Mouse (Mus musculus): ENCODE results near the gene Muc5b. TPM values are rescaled to one million over a fixed set of nuclear protein-coding genes. Genes with fewer than 3 reads are reported as not detected.
"Not testable (repeated sequence)": the region's sequence is repeated elsewhere in the genome, so short reads cannot be mapped to it uniquely, and the experiment has no call there.

The Muc5b gene
- not detected for total RNA-seq (2022)

DNA sequence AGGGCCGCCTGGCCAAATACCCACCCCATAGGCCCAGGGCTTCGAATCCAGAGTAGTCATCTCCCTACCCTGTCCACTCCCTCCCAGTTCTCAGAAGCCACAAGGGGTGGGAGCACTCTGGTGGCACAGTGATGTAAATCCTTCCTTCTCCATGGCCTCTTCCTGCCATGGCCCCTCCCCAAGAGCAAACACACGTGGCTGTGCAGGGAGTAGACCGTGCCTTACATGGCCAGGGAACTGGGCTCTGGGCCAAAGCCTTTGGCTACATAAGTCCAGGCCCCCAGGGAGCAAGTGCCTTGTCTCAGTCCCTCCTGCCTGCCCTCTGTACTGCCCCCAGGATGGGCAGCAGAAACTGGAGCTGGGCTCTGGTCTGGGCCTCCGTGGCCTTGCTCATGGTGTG lies at the start of gene Muc5b:
Muc5b (plus strand) TSS at position 292 of the 400 bp plus-strand sequence.
- DNase-seq (ENCODE audit: low spot score in 2 of 2), result no peak

DNA sequence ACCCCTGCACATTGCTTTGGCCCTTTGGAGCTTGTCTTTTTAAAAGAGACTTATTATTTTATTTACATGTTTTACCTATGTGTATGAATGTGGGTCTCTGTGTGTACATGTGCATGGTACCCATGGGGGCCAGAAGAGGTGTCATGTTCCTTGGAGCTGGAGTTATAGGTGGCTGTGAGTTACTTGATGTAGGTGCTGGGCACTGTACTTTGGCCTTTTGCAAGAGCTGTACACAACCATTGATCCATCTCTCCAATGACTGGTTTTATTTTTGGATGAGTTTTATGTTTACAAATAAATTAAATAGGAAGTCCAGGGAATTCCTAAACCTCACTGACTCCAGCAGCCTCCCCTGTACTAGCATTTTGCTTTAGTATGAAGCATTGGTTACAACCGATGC lies 44.6 kb upstream of the Muc5b start:
- DNase-seq (ENCODE audit: low spot score in 2 of 2), result no peak

DNA sequence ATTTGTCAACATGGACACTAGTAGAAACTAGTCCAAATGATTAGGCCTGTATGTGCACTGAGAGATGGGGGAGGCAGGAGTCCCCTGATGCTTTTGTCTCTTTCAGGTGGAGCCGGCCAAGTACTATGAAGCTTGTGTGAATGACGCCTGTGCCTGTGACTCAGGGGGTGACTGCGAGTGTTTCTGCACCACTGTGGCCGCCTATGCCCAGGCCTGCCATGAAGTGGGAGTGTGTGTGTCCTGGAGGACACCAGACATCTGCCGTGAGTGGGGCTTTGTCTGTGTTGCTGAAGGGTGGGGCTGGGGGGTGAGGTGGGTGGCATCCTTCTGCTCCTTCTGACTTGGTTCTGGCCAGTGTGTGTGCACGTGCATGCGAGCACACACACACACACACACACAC lies 35.7 kb upstream of the Muc5b start:
- DNase-seq (ENCODE audit: low spot score in 2 of 2), result no peak

DNA sequence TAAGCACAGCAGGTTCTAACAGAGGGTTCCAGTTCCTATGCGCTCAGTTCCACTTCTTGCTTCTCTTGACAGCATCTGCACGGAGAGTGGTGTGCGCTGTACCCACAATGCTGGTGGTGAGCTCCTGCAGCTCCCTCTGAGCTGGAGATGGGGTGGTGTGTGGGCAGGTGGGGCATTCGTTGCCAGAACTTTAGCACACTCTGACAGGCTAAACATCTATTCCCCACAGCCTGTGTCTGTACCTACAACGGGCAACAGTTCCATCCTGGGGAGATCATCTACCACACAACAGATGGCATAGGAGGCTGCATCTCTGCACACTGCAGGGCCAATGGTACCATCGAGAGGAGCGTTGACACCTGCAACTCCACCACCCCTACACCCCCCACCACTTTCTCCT lies 33.5 kb upstream of the Muc5b start:
- DNase-seq (ENCODE audit: low spot score in 2 of 2), result no peak

DNA sequence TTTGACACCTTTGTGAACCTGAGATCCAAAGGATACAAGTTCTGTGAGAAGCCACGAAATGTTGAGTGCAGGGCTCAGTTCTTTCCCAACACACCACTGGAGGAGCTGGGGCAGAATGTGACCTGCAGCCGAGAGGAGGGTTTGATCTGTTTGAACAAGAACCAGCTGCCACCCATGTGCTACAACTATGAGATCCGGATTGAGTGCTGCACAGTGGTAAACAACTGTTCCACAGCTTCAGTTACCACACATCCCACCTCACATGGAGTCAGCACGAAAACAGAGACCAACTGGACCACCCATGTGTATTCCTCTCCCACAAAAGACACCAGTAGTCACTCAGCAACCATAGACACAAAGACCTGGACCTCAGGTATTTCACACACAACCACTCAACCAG lies 31.0 kb upstream of the Muc5b start:
- DNase-seq (ENCODE audit: low spot score in 2 of 2), result not testable (repeated sequence)

DNA sequence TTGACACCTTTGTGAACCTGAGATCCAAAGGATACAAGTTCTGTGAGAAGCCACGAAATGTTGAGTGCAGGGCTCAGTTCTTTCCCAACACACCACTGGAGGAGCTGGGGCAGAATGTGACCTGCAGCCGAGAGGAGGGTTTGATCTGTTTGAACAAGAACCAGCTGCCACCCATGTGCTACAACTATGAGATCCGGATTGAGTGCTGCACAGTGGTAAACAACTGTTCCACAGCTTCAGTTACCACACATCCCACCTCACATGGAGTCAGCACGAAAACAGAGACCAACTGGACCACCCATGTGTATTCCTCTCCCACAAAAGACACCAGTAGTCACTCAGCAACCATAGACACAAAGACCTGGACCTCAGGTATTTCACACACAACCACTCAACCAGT lies 28.9 kb upstream of the Muc5b start:
- not testable (repeated sequence) for DNase-seq (ENCODE audit: low spot score in 2 of 2)

DNA sequence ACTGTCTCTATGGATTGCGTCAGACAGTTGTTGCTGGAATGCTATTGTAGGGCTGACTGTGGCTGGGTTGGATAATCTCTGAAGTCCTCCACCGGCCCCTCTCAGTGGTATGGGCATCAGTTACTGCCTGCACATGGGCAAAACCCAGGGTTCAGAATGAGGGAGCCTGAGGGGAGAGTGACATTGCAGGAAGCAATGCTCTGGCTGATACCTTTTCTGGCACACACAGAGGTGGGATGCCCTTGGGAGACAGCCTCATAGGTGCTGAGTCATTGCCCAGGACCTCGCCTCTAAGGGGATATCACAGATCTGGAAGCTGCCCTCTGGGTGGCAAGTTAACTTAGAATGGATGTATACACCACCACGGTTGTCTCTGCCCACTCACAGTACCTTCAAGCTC lies 25.5 kb upstream of the Muc5b start:
- DNase-seq (ENCODE audit: low spot score in 2 of 2), result no peak

DNA sequence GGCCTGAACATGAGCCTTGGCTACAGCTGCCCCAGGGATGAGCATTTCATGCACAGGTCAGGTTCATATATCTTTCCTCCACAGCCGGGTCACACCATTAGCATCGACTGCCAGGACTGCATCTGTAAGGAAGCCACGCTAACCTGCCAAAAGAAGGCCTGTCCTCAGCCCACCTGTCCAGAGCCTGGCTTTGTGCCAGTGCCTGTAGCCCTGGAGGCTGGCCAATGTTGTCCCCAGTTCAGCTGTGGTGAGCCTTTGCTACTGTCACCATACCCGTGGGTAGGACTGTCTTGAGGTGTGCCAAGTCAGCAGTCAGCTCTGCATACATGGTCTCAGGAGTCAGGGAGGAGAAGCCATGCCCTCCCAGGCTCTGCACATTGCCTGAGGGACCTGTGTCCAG lies 23.5 kb upstream of the Muc5b start:
- no peak for DNase-seq (ENCODE audit: low spot score in 2 of 2)

DNA sequence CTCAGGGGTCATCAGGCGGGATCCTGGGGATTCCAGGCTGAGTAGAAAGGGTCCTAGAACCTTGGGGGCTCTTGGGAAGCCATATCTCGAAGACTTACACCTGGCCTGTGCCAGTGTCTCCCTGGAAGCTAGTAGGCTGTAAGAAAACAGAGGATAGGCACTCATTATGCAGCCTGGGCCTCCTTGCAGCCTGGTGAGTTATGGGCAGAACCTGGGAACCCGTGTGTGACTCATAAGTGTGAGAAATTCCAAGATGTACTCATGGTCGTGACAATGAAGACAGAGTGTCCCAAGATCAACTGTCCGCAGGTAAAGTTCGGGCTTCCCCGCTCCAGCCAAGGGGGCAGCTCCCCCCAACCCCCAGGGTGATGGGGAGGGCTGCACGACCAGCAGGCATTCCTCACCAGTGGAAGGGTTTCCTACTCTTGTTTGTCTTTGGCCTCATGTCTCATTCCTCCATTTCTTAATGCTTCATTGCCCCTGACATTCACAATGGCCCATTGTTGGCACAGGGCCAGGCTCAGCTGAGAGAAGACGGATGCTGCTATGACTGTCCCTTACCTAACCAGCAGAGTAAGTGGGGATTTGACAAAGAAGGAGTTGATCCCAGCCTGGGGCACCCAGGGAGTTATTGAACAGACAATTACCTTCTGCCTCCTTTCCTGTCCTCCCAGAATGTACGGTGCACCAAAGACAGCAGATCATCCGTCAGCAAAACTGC lies 21.4 kb upstream of the Muc5b start:
- DNase-seq (ENCODE audit: low spot score in 2 of 2), result no peak

DNA sequence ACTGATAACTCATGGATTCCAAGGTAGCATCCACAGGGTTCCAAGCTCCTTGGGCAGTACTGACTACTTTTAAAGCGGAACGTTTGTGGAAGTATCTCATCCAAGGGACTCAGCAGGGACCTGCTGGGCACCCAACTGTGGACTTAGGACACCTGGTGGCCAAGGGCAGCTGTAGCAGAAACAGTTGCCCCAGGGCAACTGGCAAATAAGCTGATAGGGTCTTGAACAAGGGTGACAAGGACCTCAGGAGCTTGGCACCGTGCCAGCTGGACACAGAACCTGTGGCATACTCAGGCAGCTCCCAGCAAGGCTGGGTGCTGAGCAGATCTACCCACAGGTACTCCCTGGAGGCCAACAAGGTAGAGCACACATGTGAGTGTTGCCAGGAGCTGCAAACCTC lies 20.6 kb upstream of the Muc5b start:
- DNase-seq (ENCODE audit: low spot score in 2 of 2), result no peak

DNA sequence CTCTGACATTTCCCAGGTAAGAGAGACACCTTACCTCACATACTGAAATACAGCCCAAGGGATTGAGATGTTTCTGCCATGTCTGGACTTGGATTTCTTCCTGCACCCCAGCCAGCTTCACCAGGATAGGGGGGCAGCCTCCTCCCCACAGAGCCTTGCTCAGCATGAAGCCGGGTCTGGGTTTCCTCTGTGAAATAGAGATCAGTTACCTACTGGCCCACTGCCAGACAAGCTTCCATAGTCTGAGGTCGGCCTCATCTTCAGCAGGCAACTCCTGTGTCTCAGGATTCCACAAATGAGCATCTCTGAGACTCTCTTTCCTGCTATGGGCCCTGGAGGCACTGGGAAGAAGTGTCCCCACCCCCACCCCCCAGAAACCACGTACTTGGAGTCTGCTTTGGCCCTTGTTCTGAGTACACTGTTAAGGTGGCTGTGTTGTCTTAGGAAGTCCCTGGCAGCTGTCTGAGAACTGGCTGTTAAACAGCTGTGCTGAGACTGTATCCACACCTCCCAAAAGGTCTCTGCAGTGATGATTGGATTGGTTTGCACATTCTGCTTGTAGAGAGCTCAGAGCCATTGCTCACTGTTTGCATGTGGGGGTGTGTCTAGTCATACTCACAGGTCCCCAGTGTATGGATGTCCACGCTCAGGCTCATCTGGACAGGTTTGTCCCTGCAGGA lies 16.1 kb upstream of the Muc5b start:
- no peak for DNase-seq (ENCODE audit: low spot score in 2 of 2)

DNA sequence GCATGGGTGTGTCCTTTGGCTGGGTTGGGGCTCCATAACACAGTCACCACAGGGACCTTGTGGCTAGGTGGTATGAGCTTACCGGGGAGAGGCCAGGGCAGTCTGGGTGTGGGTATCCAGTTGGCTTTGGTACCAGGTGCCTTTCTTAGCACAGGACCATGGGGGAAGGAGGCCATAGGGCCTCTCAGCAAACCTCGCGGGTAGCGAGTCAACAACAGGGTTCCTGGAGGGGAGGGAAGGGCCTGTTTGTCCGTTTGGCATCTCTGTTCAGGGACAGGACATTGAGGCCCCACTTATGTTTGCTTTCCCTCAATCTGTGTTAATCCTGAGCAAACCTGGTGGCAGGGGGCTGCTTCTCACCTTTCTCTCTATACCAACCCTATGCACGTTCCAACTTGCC lies 15.2 kb upstream of the Muc5b start:
- DNase-seq (ENCODE audit: low spot score in 2 of 2), result no peak

DNA sequence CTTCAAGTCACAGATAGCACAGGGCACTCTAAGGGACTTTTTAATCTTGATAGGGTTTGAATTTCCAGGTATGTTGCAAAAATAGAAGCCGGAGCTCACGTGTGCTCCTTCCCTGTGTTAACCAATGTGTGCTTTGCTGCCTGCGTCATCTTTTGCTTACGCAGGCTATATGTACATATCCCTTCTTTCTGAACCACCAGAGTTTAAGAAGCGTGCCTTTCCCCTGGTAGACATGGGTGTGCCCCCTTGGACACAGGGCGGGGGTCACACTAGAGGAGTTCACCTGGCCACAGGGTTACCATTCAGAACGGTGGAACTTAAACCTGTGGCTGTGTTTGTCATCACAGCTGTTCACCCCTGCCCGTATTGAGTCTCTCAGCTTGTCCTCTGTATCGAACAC lies 14.5 kb upstream of the Muc5b start:
- DNase-seq (ENCODE audit: low spot score in 2 of 2), result no peak

DNA sequence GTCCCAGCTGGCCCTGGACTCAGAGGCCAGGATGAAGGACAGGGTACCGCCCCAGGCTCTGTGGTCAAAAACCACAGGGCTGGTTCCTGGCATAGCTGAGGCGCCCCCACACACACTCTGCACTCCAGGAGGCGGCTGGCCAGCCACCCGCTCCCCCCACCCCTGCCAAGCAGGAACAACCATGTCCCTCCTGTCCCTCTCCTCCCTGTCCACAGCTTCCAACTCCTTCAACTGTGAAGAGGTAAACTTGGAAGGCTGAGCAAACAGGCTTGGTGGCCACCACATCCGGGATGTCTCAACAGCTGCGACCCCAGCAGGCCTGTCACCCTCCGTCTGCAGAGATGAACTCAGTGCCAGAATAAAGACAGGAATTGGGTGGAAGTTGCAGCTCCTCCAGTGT lies 2.9 kb upstream of the Muc5b start:
- DNase-seq (ENCODE audit: low spot score in 2 of 2), result no peak

DNA sequence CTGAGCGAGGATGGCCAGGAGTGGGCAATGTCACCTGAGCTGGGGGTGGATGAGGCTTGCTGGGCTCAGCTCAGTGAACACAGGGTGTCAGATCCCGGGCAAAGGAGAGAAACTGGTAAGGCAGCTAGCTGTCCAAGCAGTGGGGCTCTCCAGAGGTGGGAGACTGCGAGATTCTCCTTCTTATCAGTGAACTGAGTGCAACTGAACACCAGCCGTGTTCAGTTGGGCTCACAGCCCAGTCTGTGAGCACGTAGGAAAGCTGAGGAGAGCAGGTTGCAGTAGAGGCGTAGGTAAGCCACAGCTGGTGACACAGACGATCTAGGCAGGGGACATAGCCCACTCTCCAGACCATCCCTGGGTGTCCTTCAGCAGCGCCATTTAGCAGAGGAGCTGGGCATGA lies 2.4 kb upstream of the Muc5b start:
- no peak for DNase-seq (ENCODE audit: low spot score in 2 of 2)

DNA sequence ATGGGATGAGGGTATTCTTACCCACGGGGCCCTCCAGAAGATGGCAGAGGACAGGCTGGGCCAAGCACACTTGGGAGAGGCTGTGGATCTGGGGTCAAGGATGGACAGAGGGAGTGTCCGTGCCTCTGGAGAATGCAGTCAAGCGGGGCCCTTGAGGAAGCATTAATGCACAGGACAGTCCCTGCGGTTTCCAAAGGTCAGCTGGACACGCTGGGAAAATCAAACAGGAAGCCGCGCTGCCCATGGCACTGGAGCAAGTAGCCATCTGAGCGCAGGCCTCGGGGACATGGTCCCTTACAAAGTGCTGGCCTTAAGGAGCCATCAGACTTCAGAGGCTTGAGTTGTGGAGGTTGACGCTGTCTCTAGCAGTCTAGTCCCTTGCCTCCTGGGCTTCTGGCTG lies 1.5 kb downstream of the Muc5b start:
- no peak for DNase-seq (ENCODE audit: low spot score in 2 of 2)

DNA sequence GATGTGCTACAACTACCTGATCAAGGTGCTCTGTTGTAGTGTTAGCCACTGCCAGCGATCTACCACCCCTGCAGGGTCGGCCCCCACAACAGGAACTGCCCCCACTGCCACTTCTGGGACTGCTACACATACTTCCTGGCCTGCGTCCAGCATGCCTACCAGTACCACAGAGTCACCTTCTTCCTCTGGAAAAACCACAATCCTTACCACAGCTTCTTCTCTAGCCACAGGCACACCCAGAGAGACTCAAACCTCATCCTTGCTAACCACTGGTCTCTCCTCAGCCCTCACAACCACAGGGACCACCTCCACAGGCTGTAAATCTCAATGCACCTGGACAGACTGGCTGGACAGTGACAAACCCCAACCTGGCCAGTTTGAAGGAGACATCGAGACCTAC lies 22.2 kb downstream of the Muc5b start:
- no peak for DNase-seq (ENCODE audit: low spot score in 2 of 2)

DNA sequence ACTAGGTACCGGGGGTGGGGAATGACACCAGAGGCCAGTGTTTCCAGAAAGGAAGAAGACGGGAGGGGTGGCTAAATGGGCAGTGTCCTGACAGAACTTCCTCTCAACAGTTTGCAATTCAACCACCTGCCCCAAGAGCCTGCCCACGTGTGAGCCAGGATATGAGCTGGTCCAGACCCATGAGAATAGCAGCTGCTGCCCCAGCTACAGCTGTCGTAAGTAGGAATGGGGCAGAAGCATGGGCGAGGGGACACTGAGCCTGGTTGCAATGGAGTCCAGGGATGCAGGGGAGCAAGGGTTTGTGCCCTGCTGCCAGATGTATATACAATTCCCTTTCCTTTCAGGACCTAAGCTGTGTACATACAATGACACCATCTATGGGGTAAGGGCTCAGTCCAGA lies 30.8 kb downstream of the Muc5b start:
- no peak for DNase-seq (ENCODE audit: low spot score in 2 of 2)

DNA sequence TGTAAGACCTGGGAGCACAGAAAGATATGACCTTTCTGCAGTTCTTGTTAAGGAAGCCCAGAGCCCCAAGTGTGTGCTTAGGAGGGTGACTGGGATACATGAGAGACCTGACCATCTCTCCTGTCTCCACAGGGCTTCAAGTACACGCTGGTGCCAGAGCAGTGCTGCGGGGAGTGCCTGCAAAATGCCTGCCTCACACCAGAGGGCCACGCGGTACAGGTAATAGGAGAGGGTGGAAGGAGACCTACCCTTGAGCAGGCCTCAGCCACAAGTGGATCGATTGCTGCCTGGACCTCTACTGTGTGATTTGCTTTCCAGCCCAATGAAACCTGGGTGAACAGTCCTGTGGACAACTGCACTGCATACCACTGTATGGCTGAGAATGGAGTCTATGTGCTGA lies 31.7 kb downstream of the Muc5b start:
- DNase-seq (ENCODE audit: low spot score in 2 of 2), result no peak

DNA sequence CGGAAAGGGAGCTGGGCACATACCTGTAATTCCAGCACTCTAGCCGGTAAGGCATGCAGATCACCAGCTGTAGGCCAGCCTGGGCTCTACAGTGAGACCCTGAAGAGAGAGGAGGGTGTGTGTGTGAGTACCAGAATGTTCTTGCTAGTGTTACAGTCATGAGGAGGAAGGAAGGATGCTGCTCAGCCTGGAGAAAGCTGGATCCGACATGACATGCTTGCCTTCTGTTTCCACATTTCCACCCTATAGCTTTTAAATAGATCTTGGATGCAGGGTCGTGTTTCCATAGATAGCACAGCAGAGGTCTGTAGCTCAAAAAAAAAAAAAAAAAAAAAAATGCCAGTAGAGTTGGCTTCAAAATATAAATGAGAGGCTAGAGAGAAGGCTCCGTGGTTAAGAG lies 36.0 kb downstream of the Muc5b start:
- no peak for DNase-seq (ENCODE audit: low spot score in 2 of 2)

DNA sequence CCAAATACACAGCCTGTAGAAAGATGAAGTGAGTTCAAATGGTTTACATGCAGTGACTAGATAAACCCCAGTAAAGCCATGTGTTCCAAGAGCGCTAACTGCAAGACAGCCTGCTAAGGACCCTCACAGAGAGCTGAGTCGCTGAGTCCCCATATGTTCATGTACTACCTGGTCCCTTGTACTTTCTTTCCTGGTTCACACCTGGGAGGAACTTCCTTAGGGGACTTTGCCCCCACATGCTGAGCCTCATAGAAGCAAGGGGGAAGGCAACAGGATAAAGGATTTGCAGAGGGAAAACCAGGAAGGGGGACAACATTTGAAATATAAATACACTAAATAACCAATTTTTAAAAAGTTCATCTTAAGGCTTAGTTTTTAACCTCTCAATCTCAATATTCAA lies 39.9 kb downstream of the Muc5b start:
- DNase-seq (ENCODE audit: low spot score in 2 of 2), result no peak

DNA sequence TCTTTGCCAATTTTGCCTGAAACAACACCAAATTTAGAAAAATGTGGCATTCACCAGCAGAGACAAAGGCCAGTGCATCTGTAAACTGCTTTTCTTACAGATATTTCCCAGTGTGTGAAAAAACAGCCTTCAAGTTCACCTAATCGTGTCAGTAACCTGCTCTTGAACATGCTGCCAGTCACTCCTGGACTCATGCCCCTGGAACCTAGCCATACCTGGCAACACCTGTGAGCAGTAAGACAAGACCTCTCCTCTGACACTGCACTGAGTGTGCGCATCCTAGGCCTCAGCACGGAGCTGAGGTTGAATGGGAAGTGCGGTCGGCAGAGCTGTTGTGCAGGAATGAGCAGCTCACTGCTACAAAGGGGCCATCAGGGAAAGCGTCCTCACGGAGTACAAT lies 53.3 kb downstream of the Muc5b start:
- DNase-seq (ENCODE audit: low spot score in 2 of 2), result no peak

DNA sequence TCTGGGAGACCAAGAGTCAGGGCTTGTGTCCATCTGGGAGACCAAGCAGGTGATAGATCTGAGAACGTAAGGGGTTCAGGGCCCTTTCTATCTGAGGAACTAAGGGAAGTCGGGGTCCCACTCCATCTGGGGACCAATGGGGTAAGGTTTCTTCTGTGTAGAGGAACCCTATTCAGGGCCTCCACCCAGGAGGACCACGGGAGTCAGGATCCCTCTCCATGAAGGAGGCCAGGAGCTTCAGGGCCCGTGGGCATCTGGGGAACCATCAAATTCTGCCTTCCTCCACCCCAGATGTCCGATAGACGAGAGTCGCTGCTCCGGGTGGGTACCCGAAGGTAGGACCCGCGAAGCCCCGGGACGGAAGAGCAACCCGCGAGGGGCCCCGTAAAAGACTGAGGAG lies 63.0 kb downstream of the Muc5b start:
- DNase-seq (ENCODE audit: low spot score in 2 of 2), result no peak

Measured in gastrocnemius, adult 8-10 months (tissue).